Mouse (Mus musculus) thymus, adult 18-20 months (tissue): Measurements from ENCODE around the gene Nln.

ENCODE experiments used
- DNase-seq, 2 experiments: peaks; one replicate each; pipeline ENCODE4 v3.0.0; 2022; ENCODE audit warnings: mixed read lengths in 2 of 2

Gene Nln

DNA sequence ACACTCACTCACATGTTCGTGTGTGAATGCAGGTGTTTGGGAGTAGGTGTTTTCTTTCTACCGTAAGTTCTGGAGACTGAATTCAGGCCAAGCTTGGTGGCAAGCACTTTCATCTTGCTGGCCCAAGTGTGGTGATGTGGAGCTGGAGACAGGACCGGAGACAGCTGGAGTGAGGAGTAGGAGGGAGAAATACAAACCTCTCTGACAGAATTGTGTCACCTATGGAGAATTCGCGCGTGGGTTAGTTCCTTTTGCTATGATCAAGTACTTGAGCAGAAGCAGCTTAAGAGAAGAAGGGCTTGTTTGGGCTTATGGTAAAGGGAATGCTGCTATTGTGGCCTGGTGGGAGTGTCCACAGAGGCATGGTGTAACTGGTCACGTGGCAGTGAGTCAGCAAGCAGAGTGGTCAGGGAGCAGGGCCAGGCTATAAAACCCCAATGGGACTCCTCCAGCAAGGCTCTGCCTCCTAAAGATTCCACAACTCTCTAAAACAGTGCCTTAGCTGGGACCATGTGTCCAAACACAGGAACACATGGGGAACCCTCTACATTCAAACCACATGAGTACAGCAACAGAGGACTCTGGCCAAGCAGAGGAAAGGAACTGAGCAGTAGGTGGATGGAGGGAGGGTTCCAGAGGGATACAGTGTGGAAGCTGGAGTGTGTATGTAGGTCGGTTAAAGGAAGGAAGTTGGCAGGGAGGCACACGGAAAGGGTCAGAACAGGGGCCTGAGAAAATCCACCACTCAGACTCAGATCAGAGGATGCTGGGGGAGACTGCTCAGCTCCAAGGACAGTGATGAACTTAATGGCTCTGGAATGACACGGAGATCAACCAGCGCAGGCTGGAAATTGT lies 14.7 kb downstream of the Nln start:
- no peak for DNase-seq

DNA sequence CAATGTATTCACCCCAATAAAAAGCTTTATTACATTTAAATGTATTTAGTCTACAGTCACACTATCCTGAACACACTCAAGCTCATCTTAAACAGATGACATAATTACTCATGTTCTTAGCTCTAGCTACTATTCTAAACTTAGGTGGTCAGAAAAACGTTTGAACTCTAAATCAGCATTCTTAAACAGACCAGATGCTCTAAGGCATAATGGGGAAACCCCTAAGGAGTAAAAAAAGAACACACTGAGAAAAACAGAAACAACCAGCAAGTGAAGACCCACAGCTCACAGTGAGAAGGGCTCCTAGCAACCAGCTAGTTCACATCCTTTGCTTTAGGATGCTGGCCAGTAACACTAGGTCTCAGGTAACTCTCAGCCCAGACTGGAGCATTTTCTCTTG lies 17.7 kb downstream of the Nln start:
- DNase-seq = no peak

DNA sequence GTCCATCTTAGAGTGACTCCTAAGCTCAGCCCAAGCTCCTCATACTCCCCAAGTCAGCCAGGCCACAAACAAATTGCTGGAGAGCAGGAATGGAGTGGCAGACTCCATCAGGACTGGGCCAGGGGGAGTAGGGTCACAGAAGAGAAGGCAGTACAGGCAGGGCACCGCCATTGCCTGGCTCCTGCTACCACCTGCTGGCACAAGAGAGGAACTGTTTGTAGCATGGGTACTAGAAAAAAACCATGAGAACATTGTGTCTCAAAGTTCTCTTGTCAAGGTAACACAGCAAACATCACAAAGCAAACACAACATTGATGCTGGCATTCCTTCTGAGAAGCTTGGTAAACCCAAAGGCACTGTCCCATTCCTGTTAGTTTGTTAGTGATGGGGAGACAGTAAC lies 20.0 kb downstream of the Nln start:
- peak; percentile 13 to 15 for DNase-seq

DNA sequence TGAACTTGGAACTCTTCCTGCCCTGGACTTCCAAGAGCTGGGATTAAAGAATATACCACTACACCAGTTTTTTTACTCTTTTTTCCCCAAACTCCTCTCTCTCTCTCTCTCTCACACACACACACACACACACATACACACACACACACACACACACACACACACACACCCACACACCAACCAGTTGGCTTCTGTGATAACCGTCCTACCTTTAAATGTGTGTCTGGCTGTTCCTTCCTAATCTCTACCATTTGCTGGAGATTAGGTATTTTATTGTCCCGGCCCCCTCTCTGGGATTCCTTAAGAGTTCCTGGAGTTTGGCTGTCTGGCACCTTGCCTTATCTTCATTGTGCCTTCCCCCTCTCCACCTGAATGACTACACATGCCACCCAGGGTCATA lies 24.8 kb downstream of the Nln start:
- no peak for DNase-seq

DNA sequence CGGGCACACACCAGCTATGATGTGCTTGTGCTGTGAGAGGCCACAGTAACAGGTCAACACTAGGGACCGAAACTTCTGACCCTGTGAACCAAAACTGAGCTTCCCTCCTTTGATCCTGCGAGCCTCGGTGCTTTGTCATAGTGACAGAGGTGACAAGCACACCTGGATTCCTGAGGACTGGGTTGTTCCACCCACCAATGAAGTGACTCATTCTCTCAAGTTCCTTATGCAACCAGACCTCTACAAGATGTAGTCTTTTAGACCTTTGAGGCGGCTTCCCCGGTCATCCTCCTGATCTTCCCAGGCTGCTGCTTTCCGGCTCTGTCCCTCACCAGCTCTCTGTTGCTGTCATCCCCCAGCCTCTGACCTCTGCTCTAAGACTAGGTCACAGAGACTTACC lies 26.9 kb downstream of the Nln start:
- no peak for DNase-seq

DNA sequence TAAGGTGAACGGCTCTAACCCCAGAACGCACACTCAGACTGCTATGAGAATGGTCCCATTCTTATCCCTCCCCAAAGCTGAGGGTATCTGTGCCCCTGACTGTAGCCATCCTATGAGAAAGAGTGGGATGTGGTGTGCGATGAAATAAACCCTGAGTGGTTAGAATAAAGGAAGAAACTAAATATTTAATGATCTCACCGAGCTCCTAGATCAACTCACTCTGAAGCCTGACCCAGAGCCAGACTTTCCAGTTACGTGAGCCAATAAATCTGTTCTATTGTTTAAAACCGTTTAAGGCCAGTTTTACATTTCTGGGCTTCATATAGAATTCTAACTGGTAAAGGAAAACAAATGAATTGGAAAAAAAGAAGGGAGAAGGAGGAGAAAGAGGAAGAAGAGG lies 32.4 kb downstream of the Nln start:
- DNase-seq = no peak

DNA sequence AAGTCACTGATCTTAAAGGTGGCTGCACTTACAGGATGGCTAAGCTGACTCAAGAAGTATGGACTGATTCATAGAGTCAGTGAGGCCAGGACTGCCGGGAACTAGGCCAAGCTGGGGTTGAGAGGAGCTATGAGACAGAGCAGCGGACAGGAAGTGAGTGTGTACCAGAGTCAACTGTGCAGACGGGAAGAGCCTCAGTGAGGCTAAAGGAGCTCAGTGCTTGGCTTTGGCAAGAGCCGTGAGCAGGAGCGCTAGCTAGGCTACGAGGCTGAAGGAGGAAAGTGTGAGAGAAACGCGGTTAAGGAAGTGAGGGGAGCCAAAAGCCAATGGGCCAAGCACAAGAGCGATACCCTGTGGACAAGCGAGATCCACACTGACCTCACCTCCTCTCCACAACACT lies 34.7 kb downstream of the Nln start:
- DNase-seq = no peak

DNA sequence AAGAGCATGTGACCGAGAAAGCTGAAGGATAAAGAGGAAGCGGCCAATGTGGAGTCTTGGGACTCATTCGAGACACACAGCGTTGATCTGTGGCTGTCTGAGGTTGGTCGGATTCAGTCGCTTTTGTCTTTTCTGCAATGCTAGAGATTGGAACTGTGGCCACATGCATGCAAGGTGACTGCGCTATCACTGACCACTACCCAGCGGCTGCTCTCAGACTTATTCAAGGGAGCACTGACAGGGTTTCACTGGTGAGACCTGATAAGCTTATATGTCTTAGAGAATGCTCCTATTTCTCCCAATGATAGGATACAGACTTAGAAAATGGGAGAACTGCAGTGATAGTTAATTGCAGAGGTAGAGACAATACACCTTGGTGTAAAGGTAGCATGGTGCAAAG lies 35.2 kb downstream of the Nln start:
- no peak for DNase-seq

DNA sequence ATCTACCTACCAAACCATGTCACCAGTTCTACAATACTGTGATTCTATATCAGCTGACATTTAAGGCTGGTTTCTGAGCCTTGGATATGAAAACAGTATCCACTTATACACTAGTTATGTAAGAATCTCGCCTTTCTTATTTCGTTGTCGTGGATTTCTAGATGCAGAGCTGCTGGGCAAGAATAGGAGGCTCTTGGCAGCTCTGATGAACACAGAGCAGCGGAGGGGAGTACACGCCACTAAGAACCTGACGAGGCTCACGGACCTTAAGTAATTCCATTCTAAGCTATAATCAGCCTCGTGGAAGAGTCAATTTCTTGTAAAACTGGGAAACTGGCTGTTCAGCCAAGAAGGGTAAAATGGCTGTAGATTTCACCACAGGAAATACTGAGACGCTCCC lies 37.1 kb downstream of the Nln start:
- DNase-seq = no peak

DNA sequence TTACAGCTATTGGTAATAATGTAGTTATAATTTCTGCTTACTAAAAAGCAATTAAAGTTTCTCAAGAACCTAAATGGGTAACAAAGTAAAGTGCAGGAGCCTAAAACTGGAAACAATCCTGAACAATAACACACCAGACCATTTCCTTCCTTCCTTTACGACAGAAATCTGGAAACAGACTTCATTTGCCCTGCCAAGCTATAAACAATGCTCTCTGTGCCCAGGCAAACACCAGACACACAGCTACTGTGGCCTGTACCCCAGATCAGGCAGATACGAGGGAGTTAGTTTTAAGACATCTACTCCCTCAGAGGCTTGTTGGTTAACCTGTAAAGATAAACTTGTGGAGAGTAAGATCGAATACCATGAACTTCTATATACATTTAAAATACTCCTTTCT lies 38.7 kb downstream of the Nln start:
- DNase-seq = no peak

DNA sequence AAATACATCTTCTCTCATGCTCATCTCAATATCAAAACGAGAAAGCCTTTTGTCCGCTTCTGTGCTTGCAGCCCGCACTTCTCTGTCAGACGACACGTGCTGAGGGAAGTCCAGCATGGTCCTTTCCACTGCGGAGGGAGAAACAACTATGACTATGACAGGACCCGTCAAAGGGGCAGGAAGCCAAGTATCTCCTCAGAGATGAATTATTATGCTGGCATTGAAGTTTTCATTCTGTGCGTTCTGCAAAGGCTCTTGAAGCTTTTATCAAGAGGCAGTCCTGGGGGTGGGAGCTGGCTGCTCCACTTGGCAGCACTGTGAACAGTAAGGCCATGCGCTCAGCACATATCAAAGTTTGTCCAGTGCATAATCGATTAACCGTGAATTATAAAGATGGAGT lies 40.2 kb downstream of the Nln start:
- DNase-seq = no peak

DNA sequence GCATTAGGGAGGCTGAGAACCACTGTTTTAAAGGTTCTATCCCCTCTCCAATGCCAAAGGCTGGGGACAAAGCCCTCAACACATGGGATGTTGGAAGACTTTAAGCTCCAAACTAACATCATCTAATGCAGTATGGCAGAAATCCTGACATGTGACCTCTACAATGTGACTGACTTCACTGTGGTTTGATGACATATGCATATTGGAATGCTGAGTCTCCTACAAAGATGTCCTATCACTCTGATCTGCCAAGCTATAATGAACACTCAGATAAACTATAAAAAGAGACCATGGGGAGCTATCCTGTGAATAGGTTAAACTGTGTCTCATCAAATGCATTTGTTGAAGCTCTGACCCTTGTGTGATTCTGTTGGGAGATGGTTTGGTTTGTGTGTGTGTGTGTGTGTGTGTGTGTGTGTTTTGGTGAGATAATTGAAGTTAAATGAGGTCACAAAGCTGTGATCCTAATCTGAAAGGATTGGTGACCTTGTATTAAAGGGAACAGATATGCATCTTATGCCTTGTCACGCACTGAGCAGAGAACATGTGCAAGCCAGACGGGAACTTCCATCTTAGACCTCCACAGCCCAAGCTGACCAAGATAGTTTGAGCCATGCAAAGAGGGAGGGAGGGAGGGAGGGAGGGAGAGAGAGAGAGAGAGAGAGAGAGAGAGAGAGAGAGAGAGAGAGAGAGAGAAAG lies 43.6 kb downstream of the Nln start:
- DNase-seq = no peak

DNA sequence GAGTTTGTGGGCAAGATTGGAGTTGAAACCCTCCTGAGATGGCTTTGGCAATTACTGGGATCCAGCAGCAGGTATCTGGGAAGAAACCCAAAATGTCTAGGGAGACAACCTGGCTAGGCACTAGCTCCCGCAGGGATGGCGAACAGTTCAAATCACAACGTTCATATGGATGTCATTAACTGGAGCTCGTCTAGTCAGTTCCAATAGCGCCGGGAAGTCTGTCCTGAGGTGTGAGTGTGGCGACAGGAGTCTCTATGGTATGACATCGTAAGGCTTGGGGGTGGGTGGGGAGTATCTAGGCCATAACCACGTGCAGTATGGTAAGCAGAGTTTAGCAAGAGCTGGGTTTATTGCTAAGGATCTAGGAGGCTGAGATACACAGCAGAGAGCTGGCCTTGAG lies 46.4 kb downstream of the Nln start:
- no peak for DNase-seq

DNA sequence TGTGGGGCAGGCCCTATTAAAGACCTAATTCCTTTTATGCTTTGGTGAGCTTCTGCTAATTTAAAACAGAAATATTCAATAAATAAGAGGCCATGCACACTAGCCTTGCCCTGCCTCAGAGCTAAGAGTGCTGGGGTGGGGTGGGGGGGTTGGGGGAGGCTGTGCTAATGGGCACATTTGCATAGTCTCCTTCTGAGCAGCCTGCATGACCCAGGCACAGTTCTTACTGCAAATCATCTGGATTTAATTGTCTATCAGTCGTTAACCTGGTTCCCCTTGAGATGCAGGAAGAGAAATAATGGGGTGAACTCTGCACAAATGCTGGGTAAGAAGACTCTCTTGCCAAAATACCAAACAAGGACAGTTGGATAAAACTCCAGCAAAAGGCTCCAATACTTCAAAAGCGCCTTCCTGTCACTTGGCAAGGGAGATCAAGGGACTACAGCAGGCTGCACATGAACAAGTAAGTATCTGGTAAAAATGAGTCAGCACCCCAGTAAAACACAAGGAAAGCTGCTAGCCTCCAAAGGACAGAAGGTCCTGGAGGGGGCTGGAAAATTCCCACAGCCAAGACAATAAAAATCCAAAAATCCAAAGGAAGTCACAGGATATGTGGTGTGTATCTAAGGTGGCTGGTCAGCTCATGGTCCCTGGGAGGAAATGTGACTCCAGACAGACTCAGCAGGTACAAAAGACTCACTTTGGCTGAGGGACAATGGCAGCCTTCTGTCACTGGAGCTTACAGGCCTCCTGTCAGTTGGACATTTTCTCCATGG lies 47.3 kb downstream of the Nln start:
- no peak for DNase-seq

DNA sequence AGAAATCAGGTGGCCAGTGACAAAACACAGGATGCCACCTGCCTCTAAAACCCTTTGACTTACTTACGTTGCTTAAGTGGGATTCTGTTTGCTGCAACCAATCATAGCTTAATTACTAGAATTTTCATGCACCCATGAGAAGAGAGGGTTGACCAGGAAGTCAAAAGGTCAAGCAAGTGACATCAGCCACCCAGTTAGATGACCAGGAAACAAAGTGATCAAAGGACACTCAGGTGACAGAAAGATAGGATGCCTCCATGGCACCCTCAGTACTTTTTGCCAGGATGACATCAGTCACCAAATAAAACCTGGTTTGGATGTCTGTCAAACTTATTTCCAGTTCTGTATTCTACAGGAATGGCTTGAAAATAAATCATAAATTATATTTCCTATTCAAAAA lies 49.2 kb downstream of the Nln start:
- no peak for DNase-seq

DNA sequence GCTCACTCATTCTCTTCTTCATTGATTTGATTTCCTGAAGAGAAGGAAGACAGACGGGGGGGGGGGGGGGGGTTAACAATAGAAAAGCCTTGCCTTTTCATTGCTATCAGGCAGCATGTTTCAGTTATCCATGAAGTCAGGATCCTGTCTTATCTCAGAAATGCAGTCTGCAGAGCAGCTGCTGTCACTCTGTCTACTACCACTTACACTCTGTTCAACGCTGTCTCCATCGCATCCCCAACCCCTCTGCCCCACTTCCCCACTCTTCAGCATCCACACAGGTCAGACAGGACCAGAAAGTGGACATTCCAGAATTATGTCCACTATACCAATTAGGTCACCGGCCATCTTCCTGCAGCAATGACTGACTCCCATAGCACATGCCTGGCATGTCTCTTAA lies 49.9 kb downstream of the Nln start:
- DNase-seq = no peak

DNA sequence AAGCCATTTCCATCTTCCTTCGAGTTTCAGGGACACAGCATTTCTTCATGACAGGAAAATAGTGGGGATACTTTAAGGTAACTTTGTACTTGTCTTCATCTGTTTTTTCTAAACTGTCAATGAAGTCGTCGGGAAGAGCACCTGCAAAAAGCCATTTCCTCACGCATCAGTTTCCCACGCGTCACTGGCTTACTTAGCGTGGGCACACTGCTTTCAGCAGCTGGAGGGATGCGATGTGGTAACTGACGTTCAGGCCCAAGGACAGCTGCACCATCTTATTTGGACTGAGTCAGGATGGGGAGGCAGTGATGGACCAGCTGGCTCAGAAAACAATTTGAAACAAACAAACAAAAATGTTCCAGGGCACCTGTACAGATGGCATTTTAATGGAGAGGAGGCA lies 50.7 kb downstream of the Nln start:
- DNase-seq = peak in 1 of 2 experiments; percentile 33

DNA sequence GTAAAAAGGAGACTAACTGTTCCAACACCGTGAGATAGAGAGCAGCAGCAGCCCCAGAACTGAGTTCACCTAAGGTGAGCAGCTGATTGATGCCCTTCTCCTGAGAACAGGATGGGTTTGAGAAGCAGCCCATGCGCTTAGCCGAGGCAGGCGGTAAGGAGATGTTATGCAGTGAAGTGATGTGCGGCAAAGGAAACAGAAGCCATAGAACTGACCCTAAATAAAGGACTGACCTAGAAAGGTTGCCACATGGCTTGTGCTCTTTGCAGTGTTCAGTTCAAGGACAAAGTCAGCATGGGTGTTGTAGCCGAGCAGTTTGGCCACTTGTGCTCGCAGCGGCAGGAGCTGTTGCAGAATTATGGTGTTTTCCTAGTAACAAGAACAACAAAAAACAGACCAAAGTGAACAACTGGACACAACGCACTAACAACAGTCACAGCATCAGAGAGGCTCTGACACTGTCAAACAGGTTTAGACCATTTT lies 57.1 kb downstream of the Nln start:
- DNase-seq = no peak

DNA sequence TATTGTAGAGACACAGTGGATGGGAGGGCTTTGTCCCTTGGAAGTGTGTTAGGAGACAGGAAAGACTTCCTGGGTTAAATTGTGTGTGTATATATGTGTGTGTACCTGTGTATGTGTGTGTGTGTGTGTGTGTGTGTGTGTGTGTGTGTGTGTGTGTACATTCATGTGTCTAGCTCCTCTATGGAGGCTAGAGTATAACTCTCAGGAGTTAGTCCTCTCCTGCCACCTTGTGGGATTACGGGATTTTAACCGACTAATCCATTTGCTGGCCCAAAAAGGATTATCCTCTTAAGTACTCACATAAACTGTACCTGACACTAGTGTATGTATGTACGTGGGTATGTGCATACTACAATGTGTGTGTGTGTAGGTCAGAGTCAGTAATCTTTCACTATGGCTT lies 60.6 kb downstream of the Nln start:
- no peak for DNase-seq

DNA sequence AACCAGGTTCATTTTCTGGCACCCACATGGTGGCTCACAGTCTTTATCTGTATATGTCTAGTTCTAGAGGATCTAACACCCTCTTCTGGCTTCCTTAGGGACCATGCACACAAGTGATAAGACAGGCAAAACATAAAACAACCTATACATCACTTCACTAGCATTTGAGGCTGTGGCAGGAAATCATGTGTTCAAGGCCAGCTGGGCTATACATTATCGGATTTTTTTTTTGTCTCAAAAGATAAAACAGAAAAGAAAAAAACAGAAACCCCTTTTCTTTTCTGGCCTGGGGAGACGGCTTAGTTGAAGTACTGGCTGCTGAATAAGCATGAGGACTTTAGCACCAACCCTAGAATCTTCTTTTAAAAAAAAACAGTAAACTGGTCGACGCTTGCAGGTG lies 64.3 kb downstream of the Nln start:
- no peak for DNase-seq

DNA sequence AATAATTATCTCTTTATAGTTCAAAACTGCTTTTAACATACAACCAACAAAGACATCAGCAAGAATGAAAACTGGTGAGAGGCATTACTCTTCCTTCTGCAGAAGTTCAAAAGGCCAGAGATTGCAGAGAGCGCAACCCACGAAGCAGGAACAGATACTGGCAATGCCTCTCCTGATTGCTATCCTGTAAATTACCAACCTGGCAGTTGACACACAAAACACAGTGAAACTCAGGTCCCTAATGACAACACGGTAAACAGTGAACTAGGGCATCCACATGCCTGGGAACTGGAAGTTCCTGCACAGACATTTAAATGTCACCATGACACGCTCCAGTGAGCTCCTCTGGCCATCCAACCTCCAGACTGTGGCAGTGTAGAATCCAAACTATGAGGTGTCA lies 65.1 kb downstream of the Nln start:
- DNase-seq = no peak

DNA sequence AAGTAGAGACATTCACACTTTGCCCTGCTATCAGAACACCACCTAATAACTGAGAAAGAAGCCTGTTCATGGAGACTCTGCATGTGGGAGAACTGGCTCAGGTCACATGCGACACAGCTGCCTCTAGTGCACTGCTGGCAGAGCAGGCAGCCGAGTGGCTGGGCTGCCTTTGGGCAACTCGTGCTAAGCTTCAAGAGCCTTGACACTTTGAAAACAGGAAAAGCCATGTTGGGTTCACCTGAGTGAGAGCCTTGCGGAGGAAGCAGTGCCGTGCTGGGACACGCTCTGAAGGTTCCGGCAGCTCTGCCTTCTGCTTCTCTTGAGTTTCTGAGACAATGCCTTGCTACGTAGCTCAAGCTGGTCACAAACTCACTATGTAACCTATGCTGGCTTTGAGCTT lies 66.7 kb downstream of the Nln start:
- peak; percentile 37 to 52 for DNase-seq

DNA sequence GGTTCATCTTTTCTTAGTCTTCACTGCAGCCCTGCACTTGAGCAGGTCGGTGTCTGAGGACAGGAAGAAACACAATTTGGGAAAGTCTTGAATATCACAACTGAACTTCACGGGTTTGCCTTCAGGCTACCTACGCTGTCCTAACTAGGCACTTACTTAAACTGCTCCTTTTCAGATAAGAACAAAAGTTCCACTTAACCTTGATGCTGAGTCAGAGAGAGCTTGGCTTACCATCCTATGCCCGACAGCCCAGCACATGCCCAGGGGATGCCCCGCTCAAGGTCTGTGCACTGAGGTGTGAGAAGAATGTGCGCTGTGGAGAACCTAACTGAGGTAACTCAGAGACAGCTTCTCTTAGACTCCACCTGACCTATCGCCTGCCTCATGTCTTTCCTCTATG lies 67.9 kb downstream of the Nln start:
- DNase-seq = no peak

DNA sequence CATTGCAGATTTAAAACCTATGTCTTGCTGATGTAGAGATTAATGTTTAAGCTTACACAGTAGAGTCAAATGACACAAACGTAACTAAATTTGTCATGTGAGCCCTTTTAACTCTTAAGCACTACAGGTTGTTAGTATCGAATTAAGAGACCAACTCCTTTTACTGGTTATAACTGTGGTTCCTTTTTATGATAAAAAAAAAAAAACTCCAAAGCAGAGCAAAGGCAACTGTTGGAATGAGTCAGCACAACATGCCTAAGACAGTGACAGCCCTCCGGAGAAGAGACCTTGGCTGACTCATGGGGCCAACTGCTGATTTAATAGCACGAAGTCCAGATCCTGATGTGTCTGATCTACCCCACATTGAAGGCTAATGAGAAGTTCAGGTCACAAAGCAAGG lies 68.5 kb downstream of the Nln start:
- DNase-seq = no peak
